In the genomic region with DNA sequence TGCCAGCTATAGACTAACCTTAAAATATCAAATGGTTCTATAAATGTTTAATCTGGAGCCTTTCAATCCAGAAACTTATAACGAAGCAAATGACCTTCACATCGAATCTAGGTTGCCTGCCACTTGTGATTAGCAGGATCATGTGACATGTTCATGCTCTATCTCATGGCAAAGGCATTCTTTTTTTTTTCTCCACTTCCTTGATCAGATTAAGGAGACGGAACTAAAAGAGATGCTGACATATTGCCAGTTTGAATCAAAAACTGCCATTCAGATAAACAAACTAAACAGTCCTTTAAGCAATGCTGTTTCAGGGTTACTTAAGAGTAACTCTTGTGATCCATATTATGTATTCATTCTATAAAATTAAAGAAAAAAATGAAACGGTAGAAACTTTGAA, we compare ENCODE assay signal across 1 mouse cellular context.
A peak's percentile ranks its signal among the peaks of the same experiment; 100 is the strongest.
TF ChIP-seq lines count a peak whose summit lies in the region.

No protein-coding gene starts in this region.

TF ChIP-seq in MEL, 35 proteins besides CTCF, POLR2A, EP300 and RAD21 (continued from another document):
- TF ChIP-seq MAX (IDR thresholded peaks at IDR 0.05; ENCODE audit: low read length) (peak; percentile 47; the same call in 1 of the 2 replicates), SIN3A (IDR thresholded peaks at IDR 0.05; ENCODE audit: low read length) (no peak; the same call in 1 of the 2 replicates), USF2 (IDR thresholded peaks at IDR 0.05; ENCODE audit: borderline replicate concordance in 1 of 2, insufficient read depth in 1 of 2, low read depth in 1 of 2, low read length in 2 of 2) (0 out of 4 replicates have a peak, but pooled peaks of 1 of the 2 experiments have one; percentile 55)
